Mouse (Mus musculus) midbrain, postnatal 0 days (tissue): ENCODE measurements around the gene Fat3. TPM values are rescaled to one million over a fixed set of nuclear protein-coding genes. Genes with fewer than 3 reads are reported as not detected.
A peak's percentile ranks its signal among the peaks of the same experiment; 100 is the strongest.

Source experiments
- ATAC-seq: fragments of 200-750 bp; cut with Nextera tagmentation; 2 replicates; pipeline ENCODE4 v1.8.0; 2017; ENCODE audit warnings: moderate number of reproducible peaks, mild to moderate bottlenecking, moderate TSS enrichment, moderate library complexity; ENCODE audit not compliant: low FRiP score
- DNase-seq: peaks from one replicate; pipeline ENCODE4 v3.0.0-alpha.2; 2015; ENCODE audit warnings: low spot score
- H3K27ac ChIP-seq: fragments of 300-500 bp; sonication (generic); 2 replicates; pipeline ENCODE4 v1.5.1; 2014; ENCODE audit warnings: low read depth, mild to moderate bottlenecking, low read length, mixed read lengths
- H3K27me3 ChIP-seq: fragments of 300-500 bp; sonication (generic); 2 replicates; pipeline ENCODE4 v1.6.1; 2014; ENCODE audit warnings: low read length, control low read depth, mixed read lengths; ENCODE audit not compliant: insufficient read depth
- H3K36me3 ChIP-seq: fragments of 300-500 bp; sonication (generic); 2 replicates; pipeline ENCODE4 v1.6.1; 2014; ENCODE audit warnings: low read length, control low read depth, mixed read lengths; ENCODE audit not compliant: insufficient read depth
- H3K4me1 ChIP-seq: fragments of 300-500 bp; sonication (generic); 2 replicates; pipeline ENCODE4 v1.6.1; 2014; ENCODE audit warnings: mild to moderate bottlenecking, control low read depth, antibody characterized with exemption, low read length, mixed read lengths; ENCODE audit not compliant: insufficient read depth
- H3K4me2 ChIP-seq: fragments of 300-500 bp; sonication (generic); 2 replicates; pipeline ENCODE4 v1.6.1; 2014; ENCODE audit warnings: low read depth, mild to moderate bottlenecking, low read length, mixed read lengths; ENCODE audit not compliant: poor library complexity, severe bottlenecking
- H3K4me3 ChIP-seq: fragments of 300-500 bp; sonication (generic); 2 replicates; pipeline ENCODE4 v1.5.1; 2014; ENCODE audit warnings: low read depth, mild to moderate bottlenecking, low read length, moderate library complexity
- H3K9ac ChIP-seq: fragments of 300-500 bp; sonication (generic); replicated peaks from 2 replicates; pipeline ENCODE4 v1.6.1; 2014; ENCODE audit warnings: mild to moderate bottlenecking, low read length, moderate library complexity, mixed read lengths; ENCODE audit not compliant: poor library complexity, severe bottlenecking
- H3K9me3 ChIP-seq: fragments of 300-500 bp; sonication (generic); 2 replicates; pipeline ENCODE4 v1.6.1; 2016; ENCODE audit warnings: low read length, control low read depth
- CTCF ChIP-seq: IDR thresholded peaks from 2 replicates; pipeline ENCODE4 v1.5.1; 2016; ENCODE audit warnings: antibody characterized with exemption, mild to moderate bottlenecking
- WGBS: fragments of 180-500 bp; shearing (Covaris S2); extraction: QIAGEN DNeasy Blood & Tissue Kit; methylation state at CpG from one replicate; pipeline ENCODE4 v1.1.7; 2014; 5-methylcytosine and 5-hydroxymethylcytosine counted together
- polyA plus RNA-seq: library from polyadenylated mRNA; unstranded; fragments of >200 nt; fragmentation: Nextera tagmentation; extraction: Ambion mirVana; gene quantifications from 2 replicates; pipeline ENCODE4 v1.2.1, GENCODE M21; 2015
- total RNA-seq: library from RNA; depleted of rRNA; stranded (reverse); fragments of >200 nt; gene quantifications from 2 replicates; pipeline ENCODE4 v1.2.3, GENCODE M21; 2014

Fat3 gene
- total and polyA plus RNA-seq, 2 experiments from 2014 or later = 7.6 to 63.7 TPM

GRCm38 (mm10) chr9:16216235-16216634, 284.9 kb downstream of the Fat3 start:
- Histone ChIP-seq H3K9me3 (no peaks in the 10 kb centered on the region), H3K27ac (no peak overlapping the region), H3K4me1 (no peaks in the 10 kb centered on the region), H3K27me3 (no peaks in the 10 kb centered on the region), H3K4me3 (no peak overlapping the region), H3K9ac (no peak overlapping the region), H3K36me3 (no peaks in the 10 kb centered on the region), H3K4me2 (no peak overlapping the region)
- WGBS = 68% methylated on average over 6 of the region's 6 CpGs
- peak; percentile 15 for DNase-seq
- TF ChIP-seq CTCF = no peak
- ATAC-seq = no peak

GRCm38 (mm10) chr9:16214731-16215681, 286.1 kb downstream of the Fat3 start:
- no peaks in the 10 kb centered on the region for H3K4me1 ChIP-seq
- H3K27ac ChIP-seq = no peak overlapping the region
- no peaks in the 10 kb centered on the region for H3K36me3 ChIP-seq
- 51% methylated on average over 7 of the region's 7 CpGs for WGBS
- TF ChIP-seq CTCF = no peak
- DNase-seq (peak; percentile 75), ATAC-seq (peak; percentile 71)
- H3K27me3 ChIP-seq = no peaks in the 10 kb centered on the region
- H3K9ac ChIP-seq = no peak overlapping the region
- no peak overlapping the region for H3K4me2 ChIP-seq
- no peak overlapping the region for H3K4me3 ChIP-seq
- H3K9me3 ChIP-seq = no peaks in the 10 kb centered on the region

DNA sequence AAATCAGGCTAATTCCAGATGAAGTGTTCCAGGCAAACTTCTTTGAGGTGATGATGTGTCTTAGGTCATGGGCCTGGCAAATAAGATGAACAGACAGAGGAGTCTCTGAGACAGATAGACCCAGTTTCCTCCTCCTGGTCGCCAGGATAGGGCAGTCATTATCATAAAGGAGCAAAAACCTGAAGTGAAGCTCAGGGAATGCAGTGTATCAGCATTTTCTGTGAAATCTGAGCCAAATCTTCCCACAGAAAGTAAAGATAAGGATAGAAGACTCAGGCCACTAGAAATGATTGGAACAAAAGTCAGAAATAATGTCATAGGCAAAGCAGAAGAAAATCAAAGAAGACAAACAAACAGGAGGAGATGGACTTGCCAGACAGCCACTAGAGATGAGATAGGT, 287.8 kb downstream of the Fat3 start:
- DNase-seq = no peak
- no peaks in the 10 kb centered on the region for H3K9me3 ChIP-seq
- no peaks in the 10 kb centered on the region for H3K27me3 ChIP-seq
- no peak overlapping the region for H3K9ac ChIP-seq
- H3K4me3 ChIP-seq = no peak overlapping the region
- H3K36me3 ChIP-seq = no peaks in the 10 kb centered on the region
- WGBS = 53% methylated on average over 1 of the region's 1 CpGs
- no peak for ATAC-seq
- no peak overlapping the region for H3K27ac ChIP-seq
- no peak for TF ChIP-seq CTCF
- H3K4me2 ChIP-seq = no peak overlapping the region
- no peaks in the 10 kb centered on the region for H3K4me1 ChIP-seq

GRCm38 (mm10) chr9:16212628-16213027, 288.5 kb downstream of the Fat3 start:
- H3K27me3 ChIP-seq = no peaks in the 10 kb centered on the region
- no peak for TF ChIP-seq CTCF
- H3K9ac ChIP-seq = 0 out of 2 replicates have a peak overlapping the region, but pooled peaks have one; percentile 9
- 55% methylated on average over 3 of the region's 3 CpGs for WGBS
- no peak overlapping the region for H3K4me2 ChIP-seq
- no peak overlapping the region for H3K27ac ChIP-seq
- H3K9me3 ChIP-seq = no peaks in the 10 kb centered on the region
- H3K4me1 ChIP-seq = no peaks in the 10 kb centered on the region
- no peak overlapping the region for H3K4me3 ChIP-seq
- H3K36me3 ChIP-seq = no peaks in the 10 kb centered on the region
- ATAC-seq = no peak
- peak; percentile 17 for DNase-seq

DNA sequence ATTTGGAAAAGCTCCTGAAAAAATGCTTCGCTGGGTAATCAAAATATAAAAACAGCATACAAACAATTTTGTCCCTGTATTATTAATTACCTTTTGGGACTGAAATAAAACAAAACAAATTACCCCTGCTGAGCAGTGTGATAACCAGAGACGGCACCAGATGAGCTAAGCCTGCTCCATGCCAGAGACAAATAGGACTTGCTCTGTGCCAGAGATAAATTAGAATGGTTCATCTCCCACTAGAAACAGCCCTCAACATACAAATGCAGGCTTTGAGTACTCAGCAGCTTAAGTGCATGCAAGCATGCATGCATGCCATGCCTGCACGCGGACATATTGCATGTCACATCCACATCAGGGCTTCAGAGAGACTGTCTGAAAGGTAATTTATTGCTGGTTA, 288.9 kb downstream of the Fat3 start:
- 70% methylated on average over 4 of the region's 4 CpGs for WGBS
- Histone ChIP-seq H3K9ac (no peak overlapping the region), H3K9me3 (no peaks in the 10 kb centered on the region), H3K4me2 (no peak overlapping the region), H3K4me1 (no peaks in the 10 kb centered on the region), H3K27ac (no peak overlapping the region), H3K4me3 (no peak overlapping the region), H3K36me3 (no peaks in the 10 kb centered on the region), H3K27me3 (no peaks in the 10 kb centered on the region)
- ATAC-seq = peak; percentile 44; the same call in 1 of the 2 replicates
- TF ChIP-seq CTCF = no peak
- peak; percentile 25 for DNase-seq

DNA sequence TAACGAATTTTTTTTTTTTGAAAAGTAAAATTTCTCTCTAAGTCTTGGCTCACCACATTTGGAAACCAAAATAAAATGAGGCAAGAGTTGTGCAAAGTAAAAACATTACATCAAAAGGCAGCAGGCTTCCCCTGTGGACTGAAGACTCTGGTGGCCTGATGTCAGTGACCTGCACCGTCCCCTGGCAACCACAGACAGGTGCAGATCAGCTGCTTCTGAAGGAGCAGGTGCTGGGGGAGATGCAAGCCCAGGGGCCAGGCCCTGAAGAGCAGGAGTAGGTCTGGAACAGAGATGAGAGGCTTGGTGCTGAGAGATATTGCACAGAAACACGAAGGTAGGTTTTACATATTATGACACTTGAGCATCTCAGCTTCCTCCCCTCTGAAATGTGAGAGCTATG, 289.6 kb downstream of the Fat3 start:
- Histone ChIP-seq H3K4me3 (no peak overlapping the region), H3K36me3 (no peaks in the 10 kb centered on the region), H3K27me3 (no peaks in the 10 kb centered on the region), H3K4me2 (no peak overlapping the region), H3K9me3 (no peaks in the 10 kb centered on the region), H3K4me1 (no peaks in the 10 kb centered on the region), H3K27ac (no peak overlapping the region), H3K9ac (no peak overlapping the region)
- TF ChIP-seq CTCF = no peak
- WGBS = 80% methylated on average over 3 of the region's 3 CpGs
- ATAC-seq (no peak), DNase-seq (no peak)
